Mouse (Mus musculus) cortical plate, adult 2 months (tissue): Measurements from ENCODE around the gene Hpn.

Source experiments
- CTCF ChIP-seq: fragments of 200-500 bp; IDR thresholded peaks from 2 replicates; pipeline ENCODE4 v1.5.1; 2011; ENCODE audit warnings: mild to moderate bottlenecking, control low read depth, low read length; ENCODE audit not compliant: insufficient read depth; ENCODE audit errors: extremely low read depth
- POLR2A ChIP-seq: fragments of 200-500 bp; IDR thresholded peaks from 2 replicates; pipeline ENCODE4 v1.6.1; 2011; ENCODE audit warnings: mild to moderate bottlenecking, low read length, control low read depth; ENCODE audit not compliant: insufficient read depth; ENCODE audit errors: extremely low read depth

- no peak for TF ChIP-seq POLR2A
- TF ChIP-seq CTCF: no peak
Observed at GRCm38 (mm10) chr7:31099612-31099982, 15.5 kb downstream of the Hpn start.
